9 mouse cellular contexts compared by ENCODE assay signal in genomic region chr2:35215363-35215762, GRCm38 (mm10). TPM values are rescaled to one million over a fixed set of nuclear protein-coding genes. Genes with fewer than 3 reads are reported as not detected.
DNase-seq lines count a peak whose midpoint lies in the region; ATAC-seq and TF ChIP-seq lines count a peak whose summit lies in the region.
"Had no signal": no experiment of that assay in that cellular context is flagged by ENCODE, and none has a peak within 500 bp of the region (broad histone marks: within the 10 kb centered on the region; RNA-seq: fewer than 3 reads in every experiment).

No protein-coding gene starts in this region.

- H3K4me1 ChIP-seq in hindbrain, embryonic 14.5 days (replicated peaks; ENCODE audit: control insufficient read depth, insufficient read depth, low read length) = peaks cover 7% of the 10 kb centered on the region
- H3K4me1 ChIP-seq in thymus, adult 2 months (replicated peaks; ENCODE audit: control insufficient read depth, insufficient read depth, low read length) = 0 out of 2 replicates have a peak, but pooled peaks cover 2% of the 10 kb centered on the region

- peak; percentile 37; the same call in 1 of the 2 replicates for ATAC-seq in hindbrain, embryonic 14.5 days (ENCODE audit: low FRiP score)

- H3K27me3 ChIP-seq in hindbrain, embryonic 14.5 days (ENCODE audit: control insufficient read depth, insufficient read depth, low read length) = no peaks in the 10 kb centered on the region
- no peaks in the 10 kb centered on the region for H3K27me3 ChIP-seq in thymus, adult 2 months (ENCODE audit: control insufficient read depth, insufficient read depth, low read length)

- no peak overlapping the region for H3K27ac ChIP-seq in hindbrain, embryonic 14.5 days
- H3K27ac ChIP-seq in thymus, adult 2 months (ENCODE audit: control insufficient read depth, insufficient read depth, low read length) = no peak overlapping the region
- H3K27ac ChIP-seq: limb, embryonic 15.5 days had no signal

- intact Hi-C loops in heart, postnatal 25 days (cut with DNase I) = loop anchor here (5.0 kb wide), 1 partner anchor 182 kb away; the partner anchor contains the start of gene 4930402F06Rik
- intact Hi-C loops in heart, postnatal 36 days (cut with DNase I) = no loop called here

- no peaks in the 10 kb centered on the region for H3K36me3 ChIP-seq in hindbrain, embryonic 14.5 days (replicated peaks; ENCODE audit: control insufficient read depth, insufficient read depth)
- H3K36me3 ChIP-seq in thymus, adult 2 months (ENCODE audit: control insufficient read depth, insufficient read depth, low read length) = no peaks in the 10 kb centered on the region
- H3K36me3 ChIP-seq: limb, embryonic 15.5 days had no signal

- no peak overlapping the region for H3K9ac ChIP-seq in hindbrain, embryonic 14.5 days
- H3K9ac ChIP-seq: limb, embryonic 15.5 days had no signal

- peak; percentile 63 for DNase-seq in heart, adult 11 months
- no peak for DNase-seq in heart, postnatal 25 days (ENCODE audit: low spot score)
- DNase-seq in embryo, embryonic 11 days = peak; percentile 52
- DNase-seq in hindbrain, embryonic 14.5 days (ENCODE audit: low spot score) = no peak
- DNase-seq in mesoderm, embryonic 11.5 days (ENCODE audit: low read depth, low spot score) = peak; percentile 35
- no peak for DNase-seq in thymus, adult 18-20 months
- DNase-seq in heart, postnatal 36 days = no peak
- no peak for DNase-seq in thymus, adult 2 months

- H3K9me3 ChIP-seq in hindbrain, embryonic 14.5 days (ENCODE audit: control insufficient read depth, low read length) = no peaks in the 10 kb centered on the region
- H3K9me3 ChIP-seq: limb, embryonic 15.5 days had no signal

- 28% methylated on average over 14 of the region's 14 CpGs for WGBS in hindbrain, embryonic 14.5 days
- 90% methylated on average over 14 of the region's 14 CpGs for WGBS in thymus, adult 2 months

- H3K4me2 ChIP-seq in hindbrain, embryonic 14.5 days (replicated peaks) = no peak overlapping the region

- no peak for TF ChIP-seq CTCF in thymus, adult 2 months (IDR thresholded peaks at IDR 0.05; ENCODE audit: borderline replicate concordance, control insufficient read depth, extremely low read depth, insufficient read depth, low read length, poor library complexity)

- no peak for TF ChIP-seq POLR2A in thymus, adult 2 months (IDR thresholded peaks at IDR 0.05; ENCODE audit: control insufficient read depth, extremely low read depth, insufficient read depth, low read length, poor library complexity)

- no peak overlapping the region for H3K4me3 ChIP-seq in hindbrain, embryonic 14.5 days (replicated peaks; ENCODE audit: low read length)
- H3K4me3 ChIP-seq in thymus, adult 2 months (ENCODE audit: control insufficient read depth, insufficient read depth, low read length) = no peak overlapping the region

RNA-seq across cellular contexts. Expression of gene Rab14, which starts 14.4 kb away (rescaled TPM):
- total RNA-seq in heart, postnatal 25 days (2021) = 100 to 1,000 TPM; 117 to 136 TPM
- 359 and 375 TPM in 2 replicates for polyA plus RNA-seq in hindbrain, embryonic 14.5 days (2014; fragmentation: Nextera tagmentation; extraction: Ambion mirVana)
- total RNA-seq in heart, postnatal 36 days (2021) = 100 to 1,000 TPM; 133 to 134 TPM
- polyA plus RNA-seq in thymus, adult 2 months (2012; rRNA removed) = 84.2 and 136 TPM in 2 replicates

RNA-seq across cellular contexts. Expression of gene Gsn, which starts 40.8 kb away (rescaled TPM):
- total RNA-seq in heart, postnatal 25 days (2021) = 100 to 1,000 TPM; 860 to 960 TPM
- polyA plus RNA-seq in hindbrain, embryonic 14.5 days (2014; fragmentation: Nextera tagmentation; extraction: Ambion mirVana) = 30.2 and 31.4 TPM in 2 replicates
- 100 to 1,000 TPM; 969 to 984 TPM for total RNA-seq in heart, postnatal 36 days (2021)
- polyA plus RNA-seq in thymus, adult 2 months (2012; rRNA removed) = 393 and 535 TPM in 2 replicates

Comparison
In these comparisons a context has a peak if more than half of its experiments do, and no peak if none do; other contexts are left out.
1. DNase-seq: peak in heart, adult 11 months (single experiment), embryo, embryonic 11 days (single experiment) and mesoderm, embryonic 11.5 days (single experiment); none in heart, postnatal 25 days (single experiment), hindbrain, embryonic 14.5 days (single experiment), thymus, adult 18-20 months (0 of 2), heart, postnatal 36 days (0 of 2) and thymus, adult 2 months (single experiment).